Mouse (Mus musculus): ENCODE results near the gene Nr1d1. TPM values are rescaled to one million over a fixed set of nuclear protein-coding genes. Genes with fewer than 3 reads are reported as not detected.
A peak's percentile ranks its signal among the peaks of the same experiment; 100 is the strongest.

Nr1d1 gene
- polyA plus RNA-seq, 1 experiment from 2014 or later, result 2.2 TPM

- Histone ChIP-seq H3K4me1 (ENCODE audit: control insufficient read depth, insufficient read depth, low read length) (peaks cover 40% of the 10 kb centered on the region), H3K27ac (ENCODE audit: low read depth, low read length) (peak overlapping the region; percentile 85), H3K36me3 (ENCODE audit: control insufficient read depth, insufficient read depth, low read length) (peaks cover 67% of the 10 kb centered on the region), H3K9me3 (replicated peaks; ENCODE audit: control insufficient read depth, low read length) (no peaks in the 10 kb centered on the region), H3K4me3 (ENCODE audit: low read depth, low read length) (peak overlapping the region; percentile 6; the same call in 1 of the 2 replicates), H3K4me2 (ENCODE audit: low read length) (peak overlapping the region; percentile 40), H3K27me3 (replicated peaks; ENCODE audit: control insufficient read depth, insufficient read depth, low read length) (no peaks in the 10 kb centered on the region), H3K9ac (ENCODE audit: low read length) (peak overlapping the region; percentile 55)
- DNase-seq (ENCODE audit: low spot score) (no peak), ATAC-seq (no peak)
- WGBS, result 36% methylated on average over 38 of the region's 39 CpGs
Observed at GRCm38 (mm10) chr11:98768127-98769006, 6.8 kb downstream of the Nr1d1 start.

- Histone ChIP-seq H3K4me3 (ENCODE audit: low read depth, low read length) (no peak overlapping the region), H3K4me2 (ENCODE audit: low read length) (peak overlapping the region; percentile 40), H3K27me3 (replicated peaks; ENCODE audit: control insufficient read depth, insufficient read depth, low read length) (no peaks in the 10 kb centered on the region), H3K4me1 (ENCODE audit: control insufficient read depth, insufficient read depth, low read length) (peaks cover 38% of the 10 kb centered on the region), H3K27ac (ENCODE audit: low read depth, low read length) (peak overlapping the region; percentile 85), H3K36me3 (ENCODE audit: control insufficient read depth, insufficient read depth, low read length) (peaks cover 73% of the 10 kb centered on the region), H3K9ac (ENCODE audit: low read length) (peak overlapping the region; percentile 55; the same call in 1 of the 2 replicates), H3K9me3 (replicated peaks; ENCODE audit: control insufficient read depth, low read length) (no peaks in the 10 kb centered on the region)
- DNase-seq (ENCODE audit: low spot score) (peak; percentile 63), ATAC-seq (peak; percentile 38)
- 15% methylated on average over 4 of the region's 4 CpGs for WGBS
Observed at GRCm38 (mm10) chr11:98767713-98768112, 7.4 kb downstream of the Nr1d1 start.

GRCm38 (mm10) chr11:98767276-98767675 lies 7.9 kb downstream of the Nr1d1 start:
- H3K9ac ChIP-seq (ENCODE audit: low read length), result peak overlapping the region; percentile 5; the same call in 1 of the 2 replicates
- DNase-seq (ENCODE audit: low spot score) (peak; percentile 81), ATAC-seq (peak; percentile 78)
- peaks cover 77% of the 10 kb centered on the region for H3K36me3 ChIP-seq (ENCODE audit: control insufficient read depth, insufficient read depth, low read length)
- H3K9me3 ChIP-seq (replicated peaks; ENCODE audit: control insufficient read depth, low read length), result no peaks in the 10 kb centered on the region
- no peaks in the 10 kb centered on the region for H3K27me3 ChIP-seq (replicated peaks; ENCODE audit: control insufficient read depth, insufficient read depth, low read length)
- 30% methylated on average over 9 of the region's 9 CpGs for WGBS
- peaks cover 38% of the 10 kb centered on the region for H3K4me1 ChIP-seq (ENCODE audit: control insufficient read depth, insufficient read depth, low read length)
- H3K4me3 ChIP-seq (ENCODE audit: low read depth, low read length), result no peak overlapping the region
- peak overlapping the region; percentile 79 for H3K27ac ChIP-seq (ENCODE audit: low read depth, low read length)
- H3K4me2 ChIP-seq (ENCODE audit: low read length), result peak overlapping the region; percentile 16; the same call in 1 of the 2 replicates

- DNase-seq (ENCODE audit: low spot score), result no peak
- peak; percentile 14; the same call in 1 of the 2 replicates for ATAC-seq
- Histone ChIP-seq H3K27ac (ENCODE audit: low read depth, low read length) (peak overlapping the region; percentile 79), H3K9me3 (replicated peaks; ENCODE audit: control insufficient read depth, low read length) (no peaks in the 10 kb centered on the region), H3K4me1 (ENCODE audit: control insufficient read depth, insufficient read depth, low read length) (peaks cover 38% of the 10 kb centered on the region), H3K36me3 (ENCODE audit: control insufficient read depth, insufficient read depth, low read length) (peaks cover 80% of the 10 kb centered on the region), H3K27me3 (replicated peaks; ENCODE audit: control insufficient read depth, insufficient read depth, low read length) (no peaks in the 10 kb centered on the region), H3K4me3 (ENCODE audit: low read depth, low read length) (no peak overlapping the region), H3K4me2 (ENCODE audit: low read length) (peak overlapping the region; percentile 16; the same call in 1 of the 2 replicates), H3K9ac (ENCODE audit: low read length) (peak overlapping the region; percentile 5; the same call in 1 of the 2 replicates)
- WGBS, result 41% methylated on average over 5 of the region's 5 CpGs
Observed at GRCm38 (mm10) chr11:98766816-98767215, 8.3 kb downstream of the Nr1d1 start.

GRCm38 (mm10) chr11:98766346-98766745 lies 8.8 kb downstream of the Nr1d1 start:
- Histone ChIP-seq H3K27me3 (replicated peaks; ENCODE audit: control insufficient read depth, insufficient read depth, low read length) (no peaks in the 10 kb centered on the region), H3K4me3 (ENCODE audit: low read depth, low read length) (no peak overlapping the region), H3K36me3 (ENCODE audit: control insufficient read depth, insufficient read depth, low read length) (peaks cover 83% of the 10 kb centered on the region), H3K9ac (ENCODE audit: low read length) (no peak overlapping the region; the same call in 1 of the 2 replicates), H3K27ac (ENCODE audit: low read depth, low read length) (peak overlapping the region; percentile 79), H3K9me3 (replicated peaks; ENCODE audit: control insufficient read depth, low read length) (no peaks in the 10 kb centered on the region), H3K4me1 (ENCODE audit: control insufficient read depth, insufficient read depth, low read length) (peaks cover 38% of the 10 kb centered on the region), H3K4me2 (ENCODE audit: low read length) (no peak overlapping the region)
- ATAC-seq (no peak), DNase-seq (ENCODE audit: low spot score) (no peak)
- WGBS, result 35% methylated on average over 2 of the region's 2 CpGs

- Histone ChIP-seq H3K27ac (ENCODE audit: low read depth, low read length) (peak overlapping the region; percentile 79), H3K9me3 (replicated peaks; ENCODE audit: control insufficient read depth, low read length) (no peaks in the 10 kb centered on the region), H3K4me3 (ENCODE audit: low read depth, low read length) (no peak overlapping the region), H3K9ac (ENCODE audit: low read length) (0 out of 2 replicates have a peak overlapping the region, but pooled peaks have one; percentile 17), H3K4me2 (ENCODE audit: low read length) (no peak overlapping the region), H3K27me3 (replicated peaks; ENCODE audit: control insufficient read depth, insufficient read depth, low read length) (no peaks in the 10 kb centered on the region), H3K4me1 (ENCODE audit: control insufficient read depth, insufficient read depth, low read length) (peaks cover 38% of the 10 kb centered on the region), H3K36me3 (ENCODE audit: control insufficient read depth, insufficient read depth, low read length) (peaks cover 83% of the 10 kb centered on the region)
- peak; percentile 65 for DNase-seq (ENCODE audit: low spot score)
- 24% methylated on average over 8 of the region's 9 CpGs for WGBS
- peak; percentile 5; the same call in 1 of the 2 replicates for ATAC-seq
Observed at GRCm38 (mm10) chr11:98765421-98766309, 9.5 kb downstream of the Nr1d1 start.

GRCm38 (mm10) chr11:98764746-98765145 lies 10.4 kb downstream of the Nr1d1 start:
- peaks cover 38% of the 10 kb centered on the region for H3K4me1 ChIP-seq (ENCODE audit: control insufficient read depth, insufficient read depth, low read length)
- DNase-seq (ENCODE audit: low spot score) (no peak), ATAC-seq (no peak)
- H3K9ac ChIP-seq (ENCODE audit: low read length), result no peak overlapping the region
- H3K4me2 ChIP-seq (ENCODE audit: low read length), result no peak overlapping the region
- H3K27ac ChIP-seq (ENCODE audit: low read depth, low read length), result no peak overlapping the region; the same call in 1 of the 2 replicates
- no peaks in the 10 kb centered on the region for H3K9me3 ChIP-seq (replicated peaks; ENCODE audit: control insufficient read depth, low read length)
- H3K27me3 ChIP-seq (replicated peaks; ENCODE audit: control insufficient read depth, insufficient read depth, low read length), result no peaks in the 10 kb centered on the region
- H3K4me3 ChIP-seq (ENCODE audit: low read depth, low read length), result no peak overlapping the region
- peaks cover 82% of the 10 kb centered on the region for H3K36me3 ChIP-seq (ENCODE audit: control insufficient read depth, insufficient read depth, low read length)

- no peak overlapping the region for H3K4me2 ChIP-seq (ENCODE audit: low read length)
- no peak overlapping the region for H3K4me3 ChIP-seq (ENCODE audit: low read depth, low read length)
- ATAC-seq (no peak), DNase-seq (ENCODE audit: low spot score) (no peak)
- H3K36me3 ChIP-seq (ENCODE audit: control insufficient read depth, insufficient read depth, low read length), result peaks cover 78% of the 10 kb centered on the region
- H3K9ac ChIP-seq (ENCODE audit: low read length), result no peak overlapping the region
- H3K27me3 ChIP-seq (replicated peaks; ENCODE audit: control insufficient read depth, insufficient read depth, low read length), result no peaks in the 10 kb centered on the region
- 87% methylated on average over 18 of the region's 18 CpGs for WGBS
- no peaks in the 10 kb centered on the region for H3K9me3 ChIP-seq (replicated peaks; ENCODE audit: control insufficient read depth, low read length)
- H3K27ac ChIP-seq (ENCODE audit: low read depth, low read length), result no peak overlapping the region; the same call in 1 of the 2 replicates
- H3K4me1 ChIP-seq (ENCODE audit: control insufficient read depth, insufficient read depth, low read length), result peaks cover 38% of the 10 kb centered on the region
Observed at GRCm38 (mm10) chr11:98764091-98764490, 11.0 kb downstream of the Nr1d1 start.

Data from forebrain, embryonic 14.5 days (tissue).